Mouse (Mus musculus): Measurements from ENCODE around the gene 1700011L22Rik. TPM values are rescaled to one million over a fixed set of nuclear protein-coding genes. Genes with fewer than 3 reads are reported as not detected.
A peak's percentile ranks its signal among the peaks of the same experiment; 100 is the strongest.

Gene 1700011L22Rik
- polyA plus RNA-seq, 1 experiment: not detected

- Histone ChIP-seq H3ac (ENCODE audit: control insufficient read depth, insufficient read length) (no peak overlapping the region), H3K4me2 (ENCODE audit: low read depth) (no peak overlapping the region), H3K27me3 (ENCODE audit: control insufficient read depth, insufficient read depth, insufficient read length) (no peaks in the 10 kb centered on the region), H3K36me3 (ENCODE audit: control insufficient read depth, insufficient read depth) (peaks cover 4% of the 10 kb centered on the region), H3K4me3 (no peak overlapping the region), H3K79me2 (ENCODE audit: control insufficient read depth, insufficient read depth) (no peaks in the 10 kb centered on the region)
- TF ChIP-seq TCF3 (IDR thresholded peaks at IDR 0.05; ENCODE audit: insufficient read length, low read depth) (no peak), TCF12 (IDR thresholded peaks at IDR 0.05; ENCODE audit: insufficient read depth, poor library complexity, severe bottlenecking) (no peak), USF1 (IDR thresholded peaks at IDR 0.05; ENCODE audit: low read depth) (no peak), CEBPB (IDR thresholded peaks at IDR 0.05; ENCODE audit: insufficient read depth, poor library complexity, severe bottlenecking) (no peak), MYOD1 (IDR thresholded peaks at IDR 0.05; ENCODE audit: control insufficient read depth in 1 of 3, insufficient read length in 2 of 3, low read depth in 2 of 3) (no peak), REST (IDR thresholded peaks at IDR 0.05; ENCODE audit: insufficient read depth, insufficient read length) (no peak), POLR2A (IDR thresholded peaks at IDR 0.05; ENCODE audit: insufficient read length, low read depth) (no peak), MAX (IDR thresholded peaks at IDR 0.05; ENCODE audit: low read depth) (no peak), MYOG (IDR thresholded peaks at IDR 0.05; ENCODE audit: control insufficient read depth in 1 of 3, insufficient read depth in 1 of 3, insufficient read length in 2 of 3, low read depth in 2 of 3) (no peak), SRF (IDR thresholded peaks at IDR 0.05; ENCODE audit: control insufficient read depth, insufficient read length, low read depth) (no peak), E2F4 (IDR thresholded peaks at IDR 0.05; ENCODE audit: insufficient read depth) (no peak), POLR2AphosphoS2 (IDR thresholded peaks at IDR 0.05; ENCODE audit: insufficient read length, low read depth) (no peak)
Observed at GRCm38 (mm10) chr8:79286424-79286823, 38.1 kb upstream of the 1700011L22Rik start.

GRCm38 (mm10) chr8:79284626-79285025 is 36.3 kb upstream of the 1700011L22Rik start:
- H3K36me3 ChIP-seq (ENCODE audit: control insufficient read depth, insufficient read depth): peaks cover 4% of the 10 kb centered on the region
- H3K4me3 ChIP-seq: no peak overlapping the region
- no peaks in the 10 kb centered on the region for H3K27me3 ChIP-seq (ENCODE audit: control insufficient read depth, insufficient read depth, insufficient read length)
- TF ChIP-seq POLR2A (IDR thresholded peaks at IDR 0.05; ENCODE audit: insufficient read length, low read depth): no peak
- TF ChIP-seq SRF (IDR thresholded peaks at IDR 0.05; ENCODE audit: control insufficient read depth, insufficient read length, low read depth): no peak
- no peak for TF ChIP-seq TCF3 (IDR thresholded peaks at IDR 0.05; ENCODE audit: insufficient read length, low read depth)
- no peak for TF ChIP-seq MYOG (IDR thresholded peaks at IDR 0.05; ENCODE audit: control insufficient read depth in 1 of 3, insufficient read depth in 1 of 3, insufficient read length in 2 of 3, low read depth in 2 of 3)
- TF ChIP-seq REST (IDR thresholded peaks at IDR 0.05; ENCODE audit: insufficient read depth, insufficient read length): no peak
- no peak for TF ChIP-seq TCF12 (IDR thresholded peaks at IDR 0.05; ENCODE audit: insufficient read depth, poor library complexity, severe bottlenecking)
- no peak for TF ChIP-seq POLR2AphosphoS2 (IDR thresholded peaks at IDR 0.05; ENCODE audit: insufficient read length, low read depth)
- H3ac ChIP-seq (ENCODE audit: control insufficient read depth, insufficient read length): no peak overlapping the region
- H3K4me2 ChIP-seq (ENCODE audit: low read depth): peak overlapping the region; percentile 5
- H3K79me2 ChIP-seq (ENCODE audit: control insufficient read depth, insufficient read depth): no peaks in the 10 kb centered on the region

GRCm38 (mm10) chr8:79281376-79281890 is 33.1 kb upstream of the 1700011L22Rik start:
- H3ac ChIP-seq (ENCODE audit: control insufficient read depth, insufficient read length): no peak overlapping the region
- H3K36me3 ChIP-seq (ENCODE audit: control insufficient read depth, insufficient read depth): peaks cover 4% of the 10 kb centered on the region
- H3K79me2 ChIP-seq (ENCODE audit: control insufficient read depth, insufficient read depth): no peaks in the 10 kb centered on the region
- no peak overlapping the region for H3K4me3 ChIP-seq
- TF ChIP-seq MAX (IDR thresholded peaks at IDR 0.05; ENCODE audit: low read depth) (no peak), MYOG (IDR thresholded peaks at IDR 0.05; ENCODE audit: control insufficient read depth in 1 of 3, insufficient read depth in 1 of 3, insufficient read length in 2 of 3, low read depth in 2 of 3) (no peak), POLR2A (IDR thresholded peaks at IDR 0.05; ENCODE audit: insufficient read length, low read depth) (no peak), POLR2AphosphoS2 (IDR thresholded peaks at IDR 0.05; ENCODE audit: insufficient read length, low read depth) (no peak), MYOD1 (IDR thresholded peaks at IDR 0.05; ENCODE audit: control insufficient read depth in 1 of 3, insufficient read length in 2 of 3, low read depth in 2 of 3) (no peak), TCF3 (IDR thresholded peaks at IDR 0.05; ENCODE audit: insufficient read length, low read depth) (no peak), REST (IDR thresholded peaks at IDR 0.05; ENCODE audit: insufficient read depth, insufficient read length) (no peak), SRF (IDR thresholded peaks at IDR 0.05; ENCODE audit: control insufficient read depth, insufficient read length, low read depth) (no peak), TCF12 (IDR thresholded peaks at IDR 0.05; ENCODE audit: insufficient read depth, poor library complexity, severe bottlenecking) (no peak), E2F4 (IDR thresholded peaks at IDR 0.05; ENCODE audit: insufficient read depth) (no peak), CEBPB (IDR thresholded peaks at IDR 0.05; ENCODE audit: insufficient read depth, poor library complexity, severe bottlenecking) (no peak), USF1 (IDR thresholded peaks at IDR 0.05; ENCODE audit: low read depth) (no peak)
- no peaks in the 10 kb centered on the region for H3K27me3 ChIP-seq (ENCODE audit: control insufficient read depth, insufficient read depth, insufficient read length)
- H3K4me2 ChIP-seq (ENCODE audit: low read depth): no peak overlapping the region

- no peak overlapping the region for H3ac ChIP-seq (ENCODE audit: control insufficient read depth, insufficient read length)
- no peak for TF ChIP-seq POLR2AphosphoS2 (IDR thresholded peaks at IDR 0.05; ENCODE audit: insufficient read length, low read depth)
- no peak for TF ChIP-seq SRF (IDR thresholded peaks at IDR 0.05; ENCODE audit: control insufficient read depth, insufficient read length, low read depth)
- TF ChIP-seq REST (IDR thresholded peaks at IDR 0.05; ENCODE audit: insufficient read depth, insufficient read length): no peak
- TF ChIP-seq E2F4 (IDR thresholded peaks at IDR 0.05; ENCODE audit: insufficient read depth): no peak
- no peaks in the 10 kb centered on the region for H3K36me3 ChIP-seq (ENCODE audit: control insufficient read depth, insufficient read depth)
- H3K79me2 ChIP-seq (ENCODE audit: control insufficient read depth, insufficient read depth): no peaks in the 10 kb centered on the region
- H3K4me3 ChIP-seq: no peak overlapping the region
- no peak overlapping the region for H3K4me2 ChIP-seq (ENCODE audit: low read depth)
- H3K27me3 ChIP-seq (ENCODE audit: control insufficient read depth, insufficient read depth, insufficient read length): no peaks in the 10 kb centered on the region
Observed at GRCm38 (mm10) chr8:79277264-79277870, 29.0 kb upstream of the 1700011L22Rik start.

GRCm38 (mm10) chr8:79274940-79275339 is 26.6 kb upstream of the 1700011L22Rik start:
- H3K27me3 ChIP-seq (ENCODE audit: control insufficient read depth, insufficient read depth, insufficient read length): no peaks in the 10 kb centered on the region
- H3ac ChIP-seq (ENCODE audit: control insufficient read depth, insufficient read length): no peak overlapping the region
- no peak for TF ChIP-seq MAX (IDR thresholded peaks at IDR 0.05; ENCODE audit: low read depth)
- TF ChIP-seq TCF12 (IDR thresholded peaks at IDR 0.05; ENCODE audit: insufficient read depth, poor library complexity, severe bottlenecking): no peak
- TF ChIP-seq POLR2AphosphoS2 (IDR thresholded peaks at IDR 0.05; ENCODE audit: insufficient read length, low read depth): no peak
- no peak for TF ChIP-seq REST (IDR thresholded peaks at IDR 0.05; ENCODE audit: insufficient read depth, insufficient read length)
- no peak for TF ChIP-seq E2F4 (IDR thresholded peaks at IDR 0.05; ENCODE audit: insufficient read depth)
- no peak for TF ChIP-seq MYOG (IDR thresholded peaks at IDR 0.05; ENCODE audit: control insufficient read depth in 1 of 3, insufficient read depth in 1 of 3, insufficient read length in 2 of 3, low read depth in 2 of 3)
- no peak for TF ChIP-seq USF1 (IDR thresholded peaks at IDR 0.05; ENCODE audit: low read depth)
- no peak for TF ChIP-seq MYOD1 (IDR thresholded peaks at IDR 0.05; ENCODE audit: control insufficient read depth in 1 of 3, insufficient read length in 2 of 3, low read depth in 2 of 3)
- TF ChIP-seq SRF (IDR thresholded peaks at IDR 0.05; ENCODE audit: control insufficient read depth, insufficient read length, low read depth): no peak
- TF ChIP-seq CEBPB (IDR thresholded peaks at IDR 0.05; ENCODE audit: insufficient read depth, poor library complexity, severe bottlenecking): no peak
- no peak for TF ChIP-seq TCF3 (IDR thresholded peaks at IDR 0.05; ENCODE audit: insufficient read length, low read depth)
- no peak for TF ChIP-seq POLR2A (IDR thresholded peaks at IDR 0.05; ENCODE audit: insufficient read length, low read depth)
- H3K36me3 ChIP-seq (ENCODE audit: control insufficient read depth, insufficient read depth): no peaks in the 10 kb centered on the region
- no peak overlapping the region for H3K4me3 ChIP-seq
- no peak overlapping the region for H3K4me2 ChIP-seq (ENCODE audit: low read depth)
- no peaks in the 10 kb centered on the region for H3K79me2 ChIP-seq (ENCODE audit: control insufficient read depth, insufficient read depth)

Measured in myocyte (in vitro differentiated cells).